Mouse (Mus musculus) CH12.LX (cell line): Measurements from ENCODE around the gene Olfr694. TPM values are rescaled to one million over a fixed set of nuclear protein-coding genes. Genes with fewer than 3 reads are reported as not detected.

ENCODE experiments used
- DNase-seq: peaks from one replicate; pipeline ENCODE4 v3.0.0-alpha.2; 2013; ENCODE audit errors: extremely low read depth
- H3K27ac ChIP-seq: 2 replicates; pipeline ENCODE4 v1.5.1; 2012; ENCODE audit warnings: low read depth, mild to moderate bottlenecking, control low read depth, moderate library complexity; ENCODE audit not compliant: insufficient read depth
- H3K27me3 ChIP-seq: replicated peaks from 2 replicates; pipeline ENCODE3; 2012; ENCODE audit warnings: inconsistent platforms
- H3K36me3 ChIP-seq, 2 experiments: replicated peaks in 1 of 2; 2 replicates each; pipeline versions ENCODE3 to v1.6.1; 2012; ENCODE audit warnings: inconsistent platforms in 1 of 2, low read length in 1 of 2, mild to moderate bottlenecking in 1 of 2, mixed read lengths in 1 of 2, moderate library complexity in 1 of 2; ENCODE audit not compliant: control insufficient read depth in 1 of 2, insufficient read depth in 1 of 2
- H3K4me1 ChIP-seq, 2 experiments: 2 replicates each; pipeline ENCODE4 v1.6.1; 2012; ENCODE audit warnings: inconsistent platforms in 1 of 2, moderate library complexity in 1 of 2; ENCODE audit not compliant: insufficient read depth in 2 of 2, control insufficient read depth in 1 of 2
- H3K4me2 ChIP-seq: 2 replicates; pipeline ENCODE4 v1.6.1; 2012; ENCODE audit warnings: low read depth, mild to moderate bottlenecking, control low read depth; ENCODE audit not compliant: poor library complexity, insufficient read depth, severe bottlenecking
- H3K4me3 ChIP-seq, 3 experiments: fragments of 150-350 bp in 1 of 3; sonication (generic) in 1 of 3; replicated peaks in 1 of 3; 2 replicates each; pipeline versions ENCODE3 to v1.5.1; 2011 to 2012; ENCODE audit warnings: low read depth in 2 of 3, low read length in 2 of 3, mild to moderate bottlenecking in 2 of 3, moderate library complexity in 2 of 3, control low read depth in 1 of 3, improper control_type of control experiment in 1 of 3, inconsistent platforms in 1 of 3, mixed read lengths in 1 of 3; ENCODE audit not compliant: poor library complexity in 1 of 3
- H3K79me2 ChIP-seq: replicated peaks from 2 replicates; pipeline ENCODE4 v1.6.1; 2012; ENCODE audit warnings: mild to moderate bottlenecking, moderate library complexity; ENCODE audit not compliant: control insufficient read depth, poor library complexity, insufficient read depth, severe bottlenecking; ENCODE audit errors: extremely low read depth
- H3K9ac ChIP-seq: 2 replicates; pipeline ENCODE4 v1.6.1; 2012; ENCODE audit warnings: low read depth, mild to moderate bottlenecking, control low read depth, moderate library complexity; ENCODE audit not compliant: insufficient read depth
- H3K9me3 ChIP-seq: replicated peaks from 2 replicates; pipeline ENCODE3; 2012; ENCODE audit warnings: low read length, inconsistent platforms, mixed read lengths
- BHLHE40 ChIP-seq: IDR thresholded peaks from 2 replicates; pipeline ENCODE4 v1.6.1; 2011; ENCODE audit warnings: mild to moderate bottlenecking, low read depth, low read length, improper control_type of control experiment
- CHD1 ChIP-seq: IDR thresholded peaks from 2 replicates; pipeline ENCODE4 v1.6.1; 2012; ENCODE audit warnings: low read depth, low read length, improper control_type of control experiment, inconsistent platforms
- E2F4 ChIP-seq: IDR thresholded peaks from 2 replicates; pipeline ENCODE4 v1.6.1; 2011; ENCODE audit warnings: low read depth, low read length, improper control_type of control experiment; ENCODE audit not compliant: insufficient replicate concordance
- ETS1 ChIP-seq: conservative IDR thresholded peaks from 2 replicates; pipeline ENCODE4 v1.6.1; 2012; ENCODE audit warnings: low read depth, mild to moderate bottlenecking, inconsistent platforms, low read length, improper control_type of control experiment, moderate library complexity
- GABPA ChIP-seq: IDR thresholded peaks from 2 replicates; pipeline ENCODE4 v1.6.1; 2012; ENCODE audit warnings: low read depth, low read length, improper control_type of control experiment, inconsistent platforms; ENCODE audit not compliant: insufficient replicate concordance
- JUN ChIP-seq: IDR thresholded peaks from 2 replicates; pipeline ENCODE4 v1.6.1; 2011; ENCODE audit warnings: low read depth, mild to moderate bottlenecking, low read length, improper control_type of control experiment, moderate library complexity; ENCODE audit not compliant: insufficient read depth
- JUND ChIP-seq: conservative IDR thresholded peaks from 2 replicates; pipeline ENCODE4 v1.6.1; 2011; ENCODE audit warnings: low read depth, low read length, improper control_type of control experiment
- KAT2A ChIP-seq: IDR thresholded peaks from 2 replicates; pipeline ENCODE4 v1.6.1; 2012; ENCODE audit warnings: low read length, improper control_type of control experiment, inconsistent platforms; ENCODE audit not compliant: insufficient replicate concordance
- MAFK ChIP-seq: IDR thresholded peaks from 2 replicates; pipeline ENCODE4 v1.6.1; 2011; ENCODE audit warnings: low read length, improper control_type of control experiment; ENCODE audit not compliant: insufficient replicate concordance
- PAX5 ChIP-seq: IDR thresholded peaks from 2 replicates; pipeline ENCODE4 v1.6.1; 2012; ENCODE audit warnings: low read length, inconsistent platforms, mixed read lengths
- POLR2A ChIP-seq: IDR thresholded peaks from 2 replicates; pipeline ENCODE4 v1.6.1; 2011; ENCODE audit warnings: low read depth, mild to moderate bottlenecking, improper control_type of control experiment, low read length
- SMC3 ChIP-seq: IDR thresholded peaks from 2 replicates; pipeline ENCODE4 v1.6.1; 2011; ENCODE audit warnings: low read depth, low read length, improper control_type of control experiment
- TBP ChIP-seq: conservative IDR thresholded peaks from 2 replicates; pipeline ENCODE4 v1.6.1; 2011; ENCODE audit warnings: low read depth, low read length, improper control_type of control experiment
- TCF12 ChIP-seq: IDR thresholded peaks from 2 replicates; pipeline ENCODE4 v1.6.1; 2014; ENCODE audit warnings: low read depth, mild to moderate bottlenecking, inconsistent platforms, low read length, improper control_type of control experiment
- UBTF ChIP-seq: IDR thresholded peaks from 2 replicates; pipeline ENCODE4 v1.6.1; 2012; ENCODE audit warnings: low read depth, mild to moderate bottlenecking, inconsistent platforms, low read length, improper control_type of control experiment, moderate library complexity
- USF2 ChIP-seq: conservative IDR thresholded peaks from 2 replicates; pipeline ENCODE4 v1.6.1; 2011; ENCODE audit warnings: low read depth, low read length, improper control_type of control experiment
- ZMIZ1 ChIP-seq: IDR thresholded peaks from 2 replicates; pipeline ENCODE4 v1.6.1; 2012; ENCODE audit warnings: low read depth, mild to moderate bottlenecking, inconsistent platforms, low read length, improper control_type of control experiment
- ZNF384 ChIP-seq: IDR thresholded peaks from 2 replicates; pipeline ENCODE4 v1.6.1; 2012; ENCODE audit warnings: low read depth, low read length, improper control_type of control experiment, inconsistent platforms
- dilution Hi-C: fragments of 300-500 bp; cut with MboI; formaldehyde crosslinking; loops from 2 replicates; pipeline ENCODE4 v1.14.3; 2020; ENCODE audit warnings: low sequenced_read_pairs; ENCODE audit not compliant: extremely low pct_unique_long_range_greater_than_20kb, extremely low pct_ligation_motif_present
- in situ Hi-C: fragments of 300-500 bp; cut with MboI; formaldehyde crosslinking; loops from 3 replicates; pipeline ENCODE4 v1.14.3; 2019; ENCODE audit warnings: low sequenced_read_pairs, low pct_ligation_motif_present, low pct_unique_long_range_greater_than_20kb, mixed read lengths
- polyA plus RNA-seq: library from polyadenylated mRNA; unstranded; fragments of >175 nt; gene quantifications from 2 replicates; pipeline ENCODE4 v1.2.1, GENCODE M21; 2012; ENCODE audit warnings: low read depth; ENCODE audit not compliant: insufficient read length
- total RNA-seq, 2 experiments: library from RNA; depleted of rRNA; stranded (reverse); fragments of 300-350 nt in 1 of 2; fragments of >200 nt in 1 of 2; gene quantifications; 2 replicates each; pipeline ENCODE4 v1.2.3; 2012 to 2014

The Olfr694 gene
- total and polyA plus RNA-seq, 3 experiments, result not detected

- dilution Hi-C loops, result no loop called here
- no peak for TF ChIP-seq SMC3
- TF ChIP-seq JUN, result no peak
- TF ChIP-seq UBTF, result no peak
- TF ChIP-seq CHD1, result 0 out of 2 replicates have a peak, but pooled peaks have one; percentile 37
- TF ChIP-seq POLR2A, result peak; percentile 61
- H3K4me3 ChIP-seq, result peak overlapping the region; percentile 37 to 63 (median 45)
Observed at GRCm38 (mm10) chr7:106644222-106644870, 47.3 kb downstream of the Olfr694 start.

GRCm38 (mm10) chr7:106640839-106641238 is 50.8 kb downstream of the Olfr694 start:
- no peaks in the 10 kb centered on the region for H3K9me3 ChIP-seq
- H3K36me3 ChIP-seq, result peaks cover 4 to 5% of the 10 kb centered on the region in 2 experiments
- H3K4me3 ChIP-seq, result no peak overlapping the region
- no peak for TF ChIP-seq JUND
- no peak for TF ChIP-seq ZNF384
- no peak for TF ChIP-seq USF2
- TF ChIP-seq ZMIZ1, result no peak
- TF ChIP-seq E2F4, result no peak
- no peak for TF ChIP-seq GABPA
- no peak for TF ChIP-seq KAT2A
- no peak for TF ChIP-seq ETS1
- no peak for TF ChIP-seq MAFK
- no peak for TF ChIP-seq UBTF
- TF ChIP-seq PAX5, result no peak
- TF ChIP-seq BHLHE40, result no peak
- no peak for TF ChIP-seq SMC3
- TF ChIP-seq TBP, result no peak
- no peak for TF ChIP-seq CHD1
- TF ChIP-seq TCF12, result no peak
- no peaks in the 10 kb centered on the region; the same call in 1 of the 2 replicates for H3K79me2 ChIP-seq
- H3K9ac ChIP-seq, result no peak overlapping the region
- in situ Hi-C loops (no loop called here), dilution Hi-C loops (no loop called here)
- no peak overlapping the region for H3K27ac ChIP-seq
- H3K4me2 ChIP-seq, result peak overlapping the region; percentile 50; the same call in 1 of the 2 replicates
- no peak for DNase-seq
- peaks cover 2 to 29% of the 10 kb centered on the region in 2 experiments; a peak in 2 of 4 replicates for H3K4me1 ChIP-seq
- H3K27me3 ChIP-seq, result no peaks in the 10 kb centered on the region

More at GRCm38 (mm10) chr7:106644222-106644870, 47.3 kb downstream of the Olfr694 start:
- Histone ChIP-seq H3K4me2 (peak overlapping the region; percentile 90), H3K4me1 (peaks cover 2 to 29% of the 10 kb centered on the region in 2 experiments; a peak in 2 of 4 replicates), H3K9ac (peak overlapping the region; percentile 63), H3K27ac (peak overlapping the region; percentile 55), H3K27me3 (no peaks in the 10 kb centered on the region), H3K79me2 (no peaks in the 10 kb centered on the region; the same call in 1 of the 2 replicates), H3K36me3 (no peaks in the 10 kb centered on the region), H3K9me3 (no peaks in the 10 kb centered on the region)
- in situ Hi-C loops, result no loop called here
- no peak for DNase-seq
